Mouse (Mus musculus): ENCODE data around the gene Ces2f.

- TF ChIP-seq GATA1 (IDR thresholded peaks at IDR 0.05; ENCODE audit: borderline replicate concordance, low read length) (no peak), FLI1 (IDR thresholded peaks at IDR 0.05; ENCODE audit: low read length) (no peak)
Observed at GRCm38 (mm10) chr8:104984126-104984525, 37.0 kb downstream of the Ces2f start.
